Mouse (Mus musculus): Measurements from ENCODE around the gene Sdsl. TPM values are rescaled to one million over a fixed set of nuclear protein-coding genes. Genes with fewer than 3 reads are reported as not detected.

Gene Sdsl
- polyA plus RNA-seq, 1 experiment: not detected

GRCm38 (mm10) chr5:120495703-120496226, 23.2 kb upstream of the Sdsl start:
- Histone ChIP-seq H3K4me1 (ENCODE audit: control insufficient read depth, insufficient read depth, low read length) (peaks cover 19% of the 10 kb centered on the region), H3K27ac (ENCODE audit: insufficient read depth, low read depth, low read length) (no peak overlapping the region), H3K4me3 (ENCODE audit: insufficient read depth, low read length) (no peak overlapping the region)
- TF ChIP-seq POLR2A (IDR thresholded peaks at IDR 0.05; ENCODE audit: borderline replicate concordance, low read depth, low read length): no peak
- TF ChIP-seq CTCF (IDR thresholded peaks at IDR 0.05; ENCODE audit: low read depth, low read length): no peak

- no peak overlapping the region for H3K27ac ChIP-seq (ENCODE audit: insufficient read depth, low read depth, low read length)
- no peak for TF ChIP-seq POLR2A (IDR thresholded peaks at IDR 0.05; ENCODE audit: borderline replicate concordance, low read depth, low read length)
- no peak for TF ChIP-seq CTCF (IDR thresholded peaks at IDR 0.05; ENCODE audit: low read depth, low read length)
- H3K4me1 ChIP-seq (ENCODE audit: control insufficient read depth, insufficient read depth, low read length): peaks cover 17% of the 10 kb centered on the region
- no peak overlapping the region for H3K4me3 ChIP-seq (ENCODE audit: insufficient read depth, low read length)
Observed at GRCm38 (mm10) chr5:120495064-120495702, 22.6 kb upstream of the Sdsl start.

GRCm38 (mm10) chr5:120493873-120494395, 21.3 kb upstream of the Sdsl start:
- TF ChIP-seq CTCF (IDR thresholded peaks at IDR 0.05; ENCODE audit: low read depth, low read length) (no peak), POLR2A (IDR thresholded peaks at IDR 0.05; ENCODE audit: borderline replicate concordance, low read depth, low read length) (no peak)
- no peak overlapping the region for H3K4me3 ChIP-seq (ENCODE audit: insufficient read depth, low read length)
- H3K4me1 ChIP-seq (ENCODE audit: control insufficient read depth, insufficient read depth, low read length): peaks cover 7% of the 10 kb centered on the region
- no peak overlapping the region for H3K27ac ChIP-seq (ENCODE audit: insufficient read depth, low read depth, low read length)

GRCm38 (mm10) chr5:120493440-120493839, 20.8 kb upstream of the Sdsl start:
- no peak for TF ChIP-seq CTCF (IDR thresholded peaks at IDR 0.05; ENCODE audit: low read depth, low read length)
- TF ChIP-seq POLR2A (IDR thresholded peaks at IDR 0.05; ENCODE audit: borderline replicate concordance, low read depth, low read length): no peak
- H3K4me1 ChIP-seq (ENCODE audit: control insufficient read depth, insufficient read depth, low read length): peaks cover 2% of the 10 kb centered on the region; the same call in 1 of the 2 replicates

GRCm38 (mm10) chr5:120492437-120492836, 19.8 kb upstream of the Sdsl start:
- TF ChIP-seq CTCF (IDR thresholded peaks at IDR 0.05; ENCODE audit: low read depth, low read length) (no peak), POLR2A (IDR thresholded peaks at IDR 0.05; ENCODE audit: borderline replicate concordance, low read depth, low read length) (no peak)
- Histone ChIP-seq H3K4me3 (ENCODE audit: insufficient read depth, low read length) (no peak overlapping the region), H3K27ac (ENCODE audit: insufficient read depth, low read depth, low read length) (no peak overlapping the region), H3K4me1 (ENCODE audit: control insufficient read depth, insufficient read depth, low read length) (no peaks in the 10 kb centered on the region)

More at GRCm38 (mm10) chr5:120493440-120493839, 20.8 kb upstream of the Sdsl start:
- Histone ChIP-seq H3K27ac (ENCODE audit: insufficient read depth, low read depth, low read length) (no peak overlapping the region), H3K4me3 (ENCODE audit: insufficient read depth, low read length) (no peak overlapping the region)

- H3K4me1 ChIP-seq (ENCODE audit: control insufficient read depth, insufficient read depth, low read length): no peaks in the 10 kb centered on the region
- TF ChIP-seq CTCF (IDR thresholded peaks at IDR 0.05; ENCODE audit: low read depth, low read length) (no peak), POLR2A (IDR thresholded peaks at IDR 0.05; ENCODE audit: borderline replicate concordance, low read depth, low read length) (no peak)
- H3K27ac ChIP-seq (ENCODE audit: insufficient read depth, low read depth, low read length): no peak overlapping the region
- H3K4me3 ChIP-seq (ENCODE audit: insufficient read depth, low read length): no peak overlapping the region
Observed at GRCm38 (mm10) chr5:120490679-120491192, 18.1 kb upstream of the Sdsl start.

- no peaks in the 10 kb centered on the region for H3K4me1 ChIP-seq (ENCODE audit: control insufficient read depth, insufficient read depth, low read length)
- H3K4me3 ChIP-seq (ENCODE audit: insufficient read depth, low read length): no peak overlapping the region
- TF ChIP-seq POLR2A (IDR thresholded peaks at IDR 0.05; ENCODE audit: borderline replicate concordance, low read depth, low read length): no peak
- TF ChIP-seq CTCF (IDR thresholded peaks at IDR 0.05; ENCODE audit: low read depth, low read length): no peak
- H3K27ac ChIP-seq (ENCODE audit: insufficient read depth, low read depth, low read length): no peak overlapping the region
Observed at GRCm38 (mm10) chr5:120487844-120488243, 15.2 kb upstream of the Sdsl start.

GRCm38 (mm10) chr5:120483399-120483798, 10.8 kb upstream of the Sdsl start:
- H3K4me3 ChIP-seq (ENCODE audit: insufficient read depth, low read length): no peak overlapping the region
- no peak overlapping the region for H3K27ac ChIP-seq (ENCODE audit: insufficient read depth, low read depth, low read length)
- H3K4me1 ChIP-seq (ENCODE audit: control insufficient read depth, insufficient read depth, low read length): no peaks in the 10 kb centered on the region
- TF ChIP-seq CTCF (IDR thresholded peaks at IDR 0.05; ENCODE audit: low read depth, low read length): no peak
- no peak for TF ChIP-seq POLR2A (IDR thresholded peaks at IDR 0.05; ENCODE audit: borderline replicate concordance, low read depth, low read length)

GRCm38 (mm10) chr5:120481205-120481604, 8.6 kb upstream of the Sdsl start:
- no peak overlapping the region for H3K27ac ChIP-seq (ENCODE audit: insufficient read depth, low read depth, low read length)
- H3K4me3 ChIP-seq (ENCODE audit: insufficient read depth, low read length): no peak overlapping the region
- H3K4me1 ChIP-seq (ENCODE audit: control insufficient read depth, insufficient read depth, low read length): no peaks in the 10 kb centered on the region
- TF ChIP-seq CTCF (IDR thresholded peaks at IDR 0.05; ENCODE audit: low read depth, low read length): no peak
- no peak for TF ChIP-seq POLR2A (IDR thresholded peaks at IDR 0.05; ENCODE audit: borderline replicate concordance, low read depth, low read length)

GRCm38 (mm10) chr5:120479538-120479937, 6.9 kb upstream of the Sdsl start:
- no peak overlapping the region for H3K27ac ChIP-seq (ENCODE audit: insufficient read depth, low read depth, low read length)
- no peaks in the 10 kb centered on the region for H3K4me1 ChIP-seq (ENCODE audit: control insufficient read depth, insufficient read depth, low read length)
- TF ChIP-seq CTCF (IDR thresholded peaks at IDR 0.05; ENCODE audit: low read depth, low read length) (no peak), POLR2A (IDR thresholded peaks at IDR 0.05; ENCODE audit: borderline replicate concordance, low read depth, low read length) (no peak)
- no peak overlapping the region for H3K4me3 ChIP-seq (ENCODE audit: insufficient read depth, low read length)

All from bone marrow macrophage, adult 2 months (primary cell).